Mouse (Mus musculus) cortical plate, adult 2 months (tissue): Measurements from ENCODE around the gene Mars.

Source experiments
- CTCF ChIP-seq: fragments of 200-500 bp; IDR thresholded peaks from 2 replicates; pipeline ENCODE4 v1.5.1; 2011; ENCODE audit warnings: mild to moderate bottlenecking, control low read depth, low read length; ENCODE audit not compliant: insufficient read depth; ENCODE audit errors: extremely low read depth
- POLR2A ChIP-seq: fragments of 200-500 bp; IDR thresholded peaks from 2 replicates; pipeline ENCODE4 v1.6.1; 2011; ENCODE audit warnings: mild to moderate bottlenecking, low read length, control low read depth; ENCODE audit not compliant: insufficient read depth; ENCODE audit errors: extremely low read depth

- TF ChIP-seq CTCF: no peak
- TF ChIP-seq POLR2A: no peak
These were observed 25.4 kb upstream of the Mars start for GRCm38 (mm10) chr10:127336952-127337351.
